Mouse (Mus musculus): Measurements from ENCODE around the gene Coro2b. TPM values are rescaled to one million over a fixed set of nuclear protein-coding genes. Genes with fewer than 3 reads are reported as not detected.
A peak's percentile ranks its signal among the peaks of the same experiment; 100 is the strongest.

Coro2b gene
- polyA plus RNA-seq, 1 experiment from 2014 or later = 9.0 TPM

DNA sequence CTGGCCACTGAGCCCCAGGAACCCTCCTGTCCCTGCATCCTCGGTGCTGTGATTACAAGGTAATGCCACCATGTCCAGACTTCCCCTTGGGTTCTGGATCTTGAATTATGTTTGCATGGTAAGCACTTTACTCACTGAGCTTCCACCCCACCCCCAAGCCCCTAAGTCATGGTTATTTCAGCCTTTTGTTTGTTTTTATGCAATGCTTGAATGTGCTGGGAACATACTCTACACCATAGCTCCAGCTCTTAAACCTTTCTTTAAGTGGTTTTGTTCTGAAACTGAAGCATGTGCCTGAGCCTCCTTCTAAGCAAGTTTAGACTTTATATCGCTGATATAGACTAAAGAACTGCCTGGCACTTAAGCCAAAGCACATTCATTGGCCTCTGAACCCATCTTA lies 34.5 kb downstream of the Coro2b start:
- H3K4me3 ChIP-seq (ENCODE audit: low read depth, low read length) = no peak overlapping the region
- no peak overlapping the region for H3K4me2 ChIP-seq (ENCODE audit: low read length)
- H3K9ac ChIP-seq (ENCODE audit: low read length) = no peak overlapping the region
- 78% methylated on average over 2 of the region's 2 CpGs for WGBS
- H3K27me3 ChIP-seq (replicated peaks; ENCODE audit: control insufficient read depth, insufficient read depth, low read length) = peaks cover 9% of the 10 kb centered on the region; the same call in 1 of the 2 replicates
- no peaks in the 10 kb centered on the region for H3K9me3 ChIP-seq (ENCODE audit: control insufficient read depth, low read length)
- H3K4me1 ChIP-seq (replicated peaks; ENCODE audit: control insufficient read depth, insufficient read depth, low read length) = no peaks in the 10 kb centered on the region; the same call in 1 of the 2 replicates
- ATAC-seq (replicated peaks; ENCODE audit: low FRiP score, low TSS enrichment, low read depth) = no peak
- H3K36me3 ChIP-seq (ENCODE audit: control insufficient read depth, insufficient read depth, low read length) = no peaks in the 10 kb centered on the region
- no peak for DNase-seq (ENCODE audit: low spot score)
- no peak overlapping the region for H3K27ac ChIP-seq (ENCODE audit: low read depth)

DNA sequence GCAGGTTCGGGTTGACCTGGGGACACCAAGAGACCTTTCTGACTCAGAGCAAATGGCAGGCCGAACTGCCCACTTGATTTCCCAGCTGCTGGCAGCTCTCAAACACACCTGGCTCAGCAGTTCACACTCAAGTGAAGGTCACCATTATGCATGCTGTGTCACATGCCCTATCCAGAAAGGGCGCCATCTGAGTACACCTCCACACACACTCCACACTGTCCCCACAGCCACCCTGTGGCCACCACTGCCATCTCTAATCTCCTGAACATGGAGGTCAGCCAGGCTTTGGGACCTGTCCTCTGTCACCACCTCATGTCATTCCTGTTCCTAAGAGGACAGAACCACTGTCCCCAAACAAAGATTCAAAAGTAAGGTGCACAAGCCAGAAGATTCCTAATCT lies 35.3 kb downstream of the Coro2b start:
- Histone ChIP-seq H3K9me3 (ENCODE audit: control insufficient read depth, low read length) (no peaks in the 10 kb centered on the region), H3K4me3 (ENCODE audit: low read depth, low read length) (no peak overlapping the region), H3K4me2 (ENCODE audit: low read length) (no peak overlapping the region), H3K27ac (ENCODE audit: low read depth) (no peak overlapping the region), H3K4me1 (replicated peaks; ENCODE audit: control insufficient read depth, insufficient read depth, low read length) (no peaks in the 10 kb centered on the region; the same call in 1 of the 2 replicates), H3K27me3 (replicated peaks; ENCODE audit: control insufficient read depth, insufficient read depth, low read length) (peaks cover 7% of the 10 kb centered on the region; the same call in 1 of the 2 replicates), H3K36me3 (ENCODE audit: control insufficient read depth, insufficient read depth, low read length) (no peaks in the 10 kb centered on the region), H3K9ac (ENCODE audit: low read length) (no peak overlapping the region)
- 92% methylated on average over 3 of the region's 3 CpGs for WGBS
- no peak for ATAC-seq (replicated peaks; ENCODE audit: low FRiP score, low TSS enrichment, low read depth)
- DNase-seq (ENCODE audit: low spot score) = no peak

DNA sequence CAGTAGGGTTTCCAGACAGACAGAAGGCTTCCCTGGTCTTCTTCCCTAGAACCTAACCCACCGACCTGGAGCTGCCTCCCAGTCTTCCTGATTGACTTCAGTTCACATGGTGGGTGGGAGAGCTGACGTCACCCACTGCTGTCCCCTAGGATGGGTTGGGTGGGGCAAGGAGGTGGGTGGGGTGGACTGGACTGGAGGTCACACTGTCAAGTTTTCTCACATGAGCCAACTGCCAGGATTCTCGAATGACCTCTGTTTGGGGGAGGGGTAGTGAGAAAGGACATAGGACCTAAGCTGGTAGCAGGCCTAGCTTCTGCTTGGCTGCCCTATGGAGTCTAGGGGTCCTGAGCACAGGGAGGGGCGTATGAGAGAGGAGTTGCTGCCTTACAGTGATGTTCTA lies 36.8 kb downstream of the Coro2b start:
- Histone ChIP-seq H3K9ac (ENCODE audit: low read length) (no peak overlapping the region), H3K4me2 (ENCODE audit: low read length) (no peak overlapping the region), H3K27me3 (replicated peaks; ENCODE audit: control insufficient read depth, insufficient read depth, low read length) (no peaks in the 10 kb centered on the region), H3K9me3 (ENCODE audit: control insufficient read depth, low read length) (no peaks in the 10 kb centered on the region), H3K36me3 (ENCODE audit: control insufficient read depth, insufficient read depth, low read length) (no peaks in the 10 kb centered on the region), H3K4me1 (replicated peaks; ENCODE audit: control insufficient read depth, insufficient read depth, low read length) (no peaks in the 10 kb centered on the region; the same call in 1 of the 2 replicates), H3K27ac (ENCODE audit: low read depth) (no peak overlapping the region), H3K4me3 (ENCODE audit: low read depth, low read length) (no peak overlapping the region)
- ATAC-seq (replicated peaks; ENCODE audit: low FRiP score, low TSS enrichment, low read depth) = no peak
- DNase-seq (ENCODE audit: low spot score) = no peak
- 75% methylated on average over 4 of the region's 4 CpGs for WGBS

DNA sequence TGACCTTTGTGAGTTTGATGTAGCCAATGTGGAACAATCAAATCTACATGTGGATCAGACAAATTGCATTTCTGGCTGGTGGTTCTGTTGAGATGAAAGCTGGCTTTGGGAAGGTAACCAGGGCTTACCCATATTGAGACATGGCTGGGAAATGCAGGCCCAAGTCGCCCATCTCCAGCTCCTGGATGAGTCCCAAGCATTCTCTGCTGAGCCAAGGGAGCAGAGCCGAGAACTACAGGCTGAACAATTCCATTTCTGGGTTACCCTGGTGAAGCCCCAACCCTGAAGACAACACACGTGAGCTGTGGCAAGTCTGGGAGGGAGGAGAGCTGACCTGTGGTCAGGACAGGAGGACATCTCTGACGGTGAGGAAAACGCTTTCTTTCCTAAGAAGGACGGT lies 37.9 kb downstream of the Coro2b start:
- no peaks in the 10 kb centered on the region for H3K9me3 ChIP-seq (ENCODE audit: control insufficient read depth, low read length)
- no peak overlapping the region for H3K27ac ChIP-seq (ENCODE audit: low read depth)
- no peaks in the 10 kb centered on the region for H3K27me3 ChIP-seq (replicated peaks; ENCODE audit: control insufficient read depth, insufficient read depth, low read length)
- no peaks in the 10 kb centered on the region for H3K36me3 ChIP-seq (ENCODE audit: control insufficient read depth, insufficient read depth, low read length)
- no peaks in the 10 kb centered on the region; the same call in 1 of the 2 replicates for H3K4me1 ChIP-seq (replicated peaks; ENCODE audit: control insufficient read depth, insufficient read depth, low read length)
- WGBS = 93% methylated on average over 6 of the region's 6 CpGs
- DNase-seq (ENCODE audit: low spot score) = no peak
- ATAC-seq (replicated peaks; ENCODE audit: low FRiP score, low TSS enrichment, low read depth) = no peak
- H3K9ac ChIP-seq (ENCODE audit: low read length) = no peak overlapping the region
- no peak overlapping the region for H3K4me3 ChIP-seq (ENCODE audit: low read depth, low read length)
- H3K4me2 ChIP-seq (ENCODE audit: low read length) = no peak overlapping the region

DNA sequence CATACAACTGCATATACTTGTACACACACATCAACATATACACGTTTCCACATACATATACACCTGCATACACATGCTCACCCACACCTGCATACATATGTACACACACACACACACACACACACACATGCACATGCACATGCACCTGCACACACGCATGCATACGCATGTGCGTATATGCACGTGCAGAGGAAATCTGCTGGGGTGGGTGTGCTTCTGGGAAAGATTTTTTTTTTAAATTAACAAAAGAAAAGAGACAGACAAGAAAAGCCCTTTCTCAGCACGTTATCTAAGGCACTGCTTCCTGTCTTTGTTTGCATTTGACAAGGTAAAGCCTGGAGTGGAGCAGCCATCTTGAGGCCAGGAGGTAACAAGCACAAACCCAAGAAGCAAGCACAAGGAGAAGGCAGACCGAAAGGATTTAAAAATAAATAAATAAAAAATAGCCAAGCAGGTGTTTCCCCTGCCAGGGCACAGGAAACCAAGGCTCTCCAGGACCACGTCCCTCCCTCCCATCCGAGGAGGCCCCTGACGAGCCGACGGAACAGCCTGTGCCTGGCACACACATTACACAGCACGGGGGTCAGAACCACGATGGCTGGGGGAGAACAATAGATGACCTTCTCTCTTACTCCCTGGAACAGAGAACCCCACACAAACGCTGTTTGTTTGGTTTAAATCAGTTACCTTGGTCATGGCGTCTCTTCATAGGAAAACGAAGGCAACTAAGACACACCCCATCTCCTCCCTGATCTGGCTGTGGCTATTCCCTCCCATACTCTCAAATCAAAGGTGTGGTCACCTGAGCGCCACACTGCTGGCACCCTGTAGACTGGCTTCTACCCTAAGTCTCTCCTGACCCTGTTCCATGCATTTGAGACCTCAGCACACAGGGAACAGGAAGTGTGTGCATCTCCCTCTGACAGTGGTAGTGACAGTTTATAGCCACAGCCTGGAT lies 39.4 kb downstream of the Coro2b start:
- Histone ChIP-seq H3K27ac (ENCODE audit: low read depth) (no peak overlapping the region), H3K36me3 (ENCODE audit: control insufficient read depth, insufficient read depth, low read length) (no peaks in the 10 kb centered on the region), H3K4me2 (ENCODE audit: low read length) (no peak overlapping the region), H3K4me3 (ENCODE audit: low read depth, low read length) (no peak overlapping the region), H3K9me3 (ENCODE audit: control insufficient read depth, low read length) (no peaks in the 10 kb centered on the region), H3K4me1 (replicated peaks; ENCODE audit: control insufficient read depth, insufficient read depth, low read length) (no peaks in the 10 kb centered on the region; the same call in 1 of the 2 replicates), H3K27me3 (replicated peaks; ENCODE audit: control insufficient read depth, insufficient read depth, low read length) (no peaks in the 10 kb centered on the region), H3K9ac (ENCODE audit: low read length) (no peak overlapping the region)
- WGBS = 57% methylated on average over 18 of the region's 18 CpGs
- ATAC-seq (replicated peaks; ENCODE audit: low FRiP score, low TSS enrichment, low read depth) (no peak), DNase-seq (ENCODE audit: low spot score) (no peak)

GRCm38 (mm10) chr9:62492306-62492990 lies 44.4 kb downstream of the Coro2b start:
- DNase-seq (ENCODE audit: low spot score) (no peak), ATAC-seq (replicated peaks; ENCODE audit: low FRiP score, low TSS enrichment, low read depth) (no peak)
- Histone ChIP-seq H3K4me1 (replicated peaks; ENCODE audit: control insufficient read depth, insufficient read depth, low read length) (no peaks in the 10 kb centered on the region; the same call in 1 of the 2 replicates), H3K36me3 (ENCODE audit: control insufficient read depth, insufficient read depth, low read length) (no peaks in the 10 kb centered on the region), H3K9me3 (ENCODE audit: control insufficient read depth, low read length) (no peaks in the 10 kb centered on the region), H3K27me3 (replicated peaks; ENCODE audit: control insufficient read depth, insufficient read depth, low read length) (no peaks in the 10 kb centered on the region), H3K9ac (ENCODE audit: low read length) (no peak overlapping the region), H3K4me3 (ENCODE audit: low read depth, low read length) (no peak overlapping the region), H3K4me2 (ENCODE audit: low read length) (no peak overlapping the region), H3K27ac (ENCODE audit: low read depth) (no peak overlapping the region)
- 88% methylated on average over 6 of the region's 6 CpGs for WGBS

- H3K4me3 ChIP-seq (ENCODE audit: low read depth, low read length) = no peak overlapping the region
- 78% methylated on average over 5 of the region's 5 CpGs for WGBS
These were observed 45.2 kb downstream of the Coro2b start for GRCm38 (mm10) chr9:62491611-62492010.

DNA sequence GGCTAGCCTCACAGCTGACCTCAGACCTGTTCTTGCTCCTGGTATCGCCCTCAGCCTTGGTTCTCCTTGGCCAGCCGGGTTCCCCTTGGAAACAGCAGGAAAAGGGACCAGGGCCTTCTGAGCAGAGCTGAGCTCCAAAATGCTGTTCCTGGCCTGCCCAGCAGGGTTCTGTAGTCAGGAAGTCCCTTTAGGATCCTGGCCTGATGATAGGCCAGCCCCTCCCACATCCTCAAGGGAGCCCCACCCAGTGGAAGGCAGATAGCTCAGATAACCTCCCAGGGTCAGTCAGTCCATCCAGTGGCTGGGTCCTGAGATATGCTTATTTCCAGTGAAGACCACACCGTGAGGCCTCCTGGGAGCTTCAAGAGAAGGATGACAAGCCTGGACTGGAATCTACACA lies 45.7 kb downstream of the Coro2b start:
- no peaks in the 10 kb centered on the region for H3K9me3 ChIP-seq (ENCODE audit: control insufficient read depth, low read length)
- no peak overlapping the region for H3K4me2 ChIP-seq (ENCODE audit: low read length)
- no peaks in the 10 kb centered on the region for H3K27me3 ChIP-seq (replicated peaks; ENCODE audit: control insufficient read depth, insufficient read depth, low read length)
- H3K36me3 ChIP-seq (ENCODE audit: control insufficient read depth, insufficient read depth, low read length) = no peaks in the 10 kb centered on the region; the same call in 1 of the 2 replicates
- H3K27ac ChIP-seq (ENCODE audit: low read depth) = no peak overlapping the region
- H3K4me1 ChIP-seq (replicated peaks; ENCODE audit: control insufficient read depth, insufficient read depth, low read length) = no peaks in the 10 kb centered on the region
- ATAC-seq (replicated peaks; ENCODE audit: low FRiP score, low TSS enrichment, low read depth) = 0 out of 2 replicates have a peak, but pooled peaks have one; percentile 19
- H3K4me3 ChIP-seq (ENCODE audit: low read depth, low read length) = no peak overlapping the region
- 50% methylated on average over 3 of the region's 3 CpGs for WGBS
- no peak for DNase-seq (ENCODE audit: low spot score)
- no peak overlapping the region for H3K9ac ChIP-seq (ENCODE audit: low read length)

More at GRCm38 (mm10) chr9:62491611-62492010, 45.2 kb downstream of the Coro2b start:
- no peaks in the 10 kb centered on the region for H3K27me3 ChIP-seq (replicated peaks; ENCODE audit: control insufficient read depth, insufficient read depth, low read length)
- H3K36me3 ChIP-seq (ENCODE audit: control insufficient read depth, insufficient read depth, low read length) = no peaks in the 10 kb centered on the region; the same call in 1 of the 2 replicates
- no peak overlapping the region for H3K9ac ChIP-seq (ENCODE audit: low read length)
- DNase-seq (ENCODE audit: low spot score) (no peak), ATAC-seq (replicated peaks; ENCODE audit: low FRiP score, low TSS enrichment, low read depth) (no peak)
- no peak overlapping the region for H3K4me2 ChIP-seq (ENCODE audit: low read length)
- H3K9me3 ChIP-seq (ENCODE audit: control insufficient read depth, low read length) = no peaks in the 10 kb centered on the region
- no peaks in the 10 kb centered on the region for H3K4me1 ChIP-seq (replicated peaks; ENCODE audit: control insufficient read depth, insufficient read depth, low read length)
- no peak overlapping the region for H3K27ac ChIP-seq (ENCODE audit: low read depth)

All from intestine, embryonic 14.5 days (tissue).